Mouse (Mus musculus) intestine, postnatal 0 days (tissue): ENCODE data around the gene Trak1. TPM values are rescaled to one million over a fixed set of nuclear protein-coding genes. Genes with fewer than 3 reads are reported as not detected.

Source experiments
- ATAC-seq: fragments of 200-750 bp; cut with Nextera tagmentation; 2 replicates; pipeline ENCODE4 v1.8.0; 2017; ENCODE audit warnings: mild to moderate bottlenecking, moderate TSS enrichment, moderate library complexity
- H3K27ac ChIP-seq: fragments of 300-500 bp; sonication (generic); 2 replicates; pipeline ENCODE4 v1.5.1; 2014; ENCODE audit warnings: mild to moderate bottlenecking, low read depth, low read length, moderate library complexity
- H3K27me3 ChIP-seq: fragments of 300-500 bp; sonication (generic); replicated peaks from 2 replicates; pipeline ENCODE4 v1.6.1; 2014; ENCODE audit warnings: low read length, mixed read lengths; ENCODE audit not compliant: control insufficient read depth, insufficient read depth
- H3K36me3 ChIP-seq: fragments of 300-500 bp; sonication (generic); 2 replicates; pipeline ENCODE4 v1.6.1; 2014; ENCODE audit warnings: mild to moderate bottlenecking, moderate library complexity; ENCODE audit not compliant: control insufficient read depth, insufficient read depth
- H3K4me1 ChIP-seq: fragments of 300-500 bp; sonication (generic); replicated peaks from 2 replicates; pipeline ENCODE4 v1.6.1; 2014; ENCODE audit warnings: antibody characterized with exemption, low read length, mixed read lengths; ENCODE audit not compliant: control insufficient read depth, insufficient read depth
- H3K4me2 ChIP-seq: fragments of 300-500 bp; sonication (generic); replicated peaks from 2 replicates; pipeline ENCODE4 v1.6.1; 2014; ENCODE audit warnings: low read depth, mild to moderate bottlenecking, moderate library complexity
- H3K4me3 ChIP-seq: fragments of 300-500 bp; sonication (generic); 2 replicates; pipeline ENCODE4 v1.5.1; 2014; ENCODE audit warnings: low read depth, low read length
- H3K9ac ChIP-seq: fragments of 300-500 bp; sonication (generic); 2 replicates; pipeline ENCODE4 v1.6.1; 2014; ENCODE audit warnings: mild to moderate bottlenecking, low read depth, low read length
- H3K9me3 ChIP-seq: fragments of 300-500 bp; sonication (generic); 2 replicates; pipeline ENCODE4 v1.6.1; 2016; ENCODE audit warnings: mixed run types; ENCODE audit not compliant: control insufficient read depth
- CTCF ChIP-seq: sonication (generic); IDR thresholded peaks from 2 replicates; pipeline ENCODE4 v1.5.1; 2016; ENCODE audit warnings: low read depth, mild to moderate bottlenecking, control low read depth, antibody characterized with exemption, moderate library complexity
- WGBS: fragments of 180-500 bp; shearing (Covaris S2); extraction: QIAGEN DNeasy Blood & Tissue Kit; methylation state at CpG from one replicate; pipeline ENCODE4 v1.1.7; 2014; 5-methylcytosine and 5-hydroxymethylcytosine counted together
- polyA plus RNA-seq: library from polyadenylated mRNA; unstranded; fragments of >200 nt; fragmentation: Nextera tagmentation; extraction: Ambion mirVana; gene quantifications from 2 replicates; pipeline ENCODE4 v1.2.1, GENCODE M21; 2015

The Trak1 gene
- polyA plus RNA-seq, 1 experiment from 2014 or later: 16.3 TPM

GRCm38 (mm10) chr9:121305456-121305855 is 8.2 kb downstream of the Trak1 start:
- no peaks in the 10 kb centered on the region for H3K9me3 ChIP-seq
- 89% methylated on average over 4 of the region's 4 CpGs for WGBS
- no peaks in the 10 kb centered on the region for H3K27me3 ChIP-seq
- TF ChIP-seq CTCF: no peak
- no peak overlapping the region for H3K4me3 ChIP-seq
- ATAC-seq: no peak
- H3K4me1 ChIP-seq: peaks cover 13% of the 10 kb centered on the region
- H3K27ac ChIP-seq: no peak overlapping the region
- H3K9ac ChIP-seq: no peak overlapping the region
- H3K36me3 ChIP-seq: peaks cover 6% of the 10 kb centered on the region; the same call in 1 of the 2 replicates
- H3K4me2 ChIP-seq: no peak overlapping the region

DNA sequence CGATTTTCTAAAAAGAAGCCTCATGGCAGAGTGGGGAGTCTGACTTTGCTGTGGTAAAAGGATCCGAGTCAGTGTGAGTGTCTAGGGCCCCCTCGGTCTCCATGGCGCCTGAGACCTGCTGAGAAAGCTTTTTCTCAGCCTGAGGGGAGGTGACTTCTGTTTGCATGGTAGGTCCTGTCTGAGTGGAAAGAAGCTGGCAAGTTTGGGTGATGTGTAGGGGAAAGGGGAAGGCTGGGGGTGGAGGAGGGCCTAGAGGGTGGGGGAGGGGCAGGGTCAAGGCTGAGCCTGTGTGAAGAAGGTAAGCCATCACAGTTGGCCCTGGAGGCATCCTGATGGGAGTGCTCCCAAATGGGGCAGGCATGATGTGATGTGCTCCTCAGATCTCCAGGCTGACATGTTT is 12.0 kb downstream of the Trak1 start:
- 68% methylated on average over 4 of the region's 4 CpGs for WGBS
- H3K9me3 ChIP-seq: no peaks in the 10 kb centered on the region

GRCm38 (mm10) chr9:121310501-121310900 is 13.2 kb downstream of the Trak1 start:
- WGBS: 64% methylated on average over 7 of the region's 7 CpGs
- no peak for TF ChIP-seq CTCF
- no peak overlapping the region for H3K4me2 ChIP-seq
- H3K4me3 ChIP-seq: no peak overlapping the region
- no peaks in the 10 kb centered on the region for H3K27me3 ChIP-seq
- H3K36me3 ChIP-seq: peaks cover 6% of the 10 kb centered on the region; the same call in 1 of the 2 replicates
- no peaks in the 10 kb centered on the region for H3K9me3 ChIP-seq
- no peak for ATAC-seq
- H3K27ac ChIP-seq: no peak overlapping the region
- peaks cover 12% of the 10 kb centered on the region; the same call in 1 of the 2 replicates for H3K4me1 ChIP-seq
- H3K9ac ChIP-seq: no peak overlapping the region

More for the DNA sequence above, 12.0 kb downstream of the Trak1 start:
- H3K27me3 ChIP-seq: no peaks in the 10 kb centered on the region
- no peak overlapping the region for H3K27ac ChIP-seq
- ATAC-seq: no peak
- peaks cover 10% of the 10 kb centered on the region; the same call in 1 of the 2 replicates for H3K4me1 ChIP-seq
- peaks cover 6% of the 10 kb centered on the region; the same call in 1 of the 2 replicates for H3K36me3 ChIP-seq
- H3K4me2 ChIP-seq: no peak overlapping the region
- H3K4me3 ChIP-seq: no peak overlapping the region
- no peak for TF ChIP-seq CTCF
- no peak overlapping the region for H3K9ac ChIP-seq

GRCm38 (mm10) chr9:121311846-121312236 is 14.5 kb downstream of the Trak1 start:
- 35% methylated on average over 6 of the region's 6 CpGs for whole genome bisulfite sequencing
- Histone ChIP-seq H3K36me3 (peaks cover 4% of the 10 kb centered on the region; the same call in 1 of the 2 replicates), H3K4me2 (no peak overlapping the region), H3K4me3 (no peak overlapping the region), H3K27me3 (no peaks in the 10 kb centered on the region), H3K9me3 (no peaks in the 10 kb centered on the region), H3K4me1 (peaks cover 14% of the 10 kb centered on the region; the same call in 1 of the 2 replicates), H3K27ac (peak overlapping the region; percentile 60), H3K9ac (no peak overlapping the region)
- no peak for ATAC-seq
- TF ChIP-seq CTCF: no peak

GRCm38 (mm10) chr9:121312237-121312891 is 15.1 kb downstream of the Trak1 start:
- Histone ChIP-seq H3K36me3 (no peaks in the 10 kb centered on the region; the same call in 1 of the 2 replicates), H3K4me1 (peaks cover 18% of the 10 kb centered on the region; the same call in 1 of the 2 replicates), H3K9me3 (no peaks in the 10 kb centered on the region), H3K27me3 (no peaks in the 10 kb centered on the region), H3K9ac (no peak overlapping the region), H3K4me3 (no peak overlapping the region), H3K27ac (peak overlapping the region; percentile 60), H3K4me2 (no peak overlapping the region)
- no peak for ATAC-seq
- TF ChIP-seq CTCF: no peak
- WGBS: 37% methylated on average over 10 of the region's 10 CpGs

DNA sequence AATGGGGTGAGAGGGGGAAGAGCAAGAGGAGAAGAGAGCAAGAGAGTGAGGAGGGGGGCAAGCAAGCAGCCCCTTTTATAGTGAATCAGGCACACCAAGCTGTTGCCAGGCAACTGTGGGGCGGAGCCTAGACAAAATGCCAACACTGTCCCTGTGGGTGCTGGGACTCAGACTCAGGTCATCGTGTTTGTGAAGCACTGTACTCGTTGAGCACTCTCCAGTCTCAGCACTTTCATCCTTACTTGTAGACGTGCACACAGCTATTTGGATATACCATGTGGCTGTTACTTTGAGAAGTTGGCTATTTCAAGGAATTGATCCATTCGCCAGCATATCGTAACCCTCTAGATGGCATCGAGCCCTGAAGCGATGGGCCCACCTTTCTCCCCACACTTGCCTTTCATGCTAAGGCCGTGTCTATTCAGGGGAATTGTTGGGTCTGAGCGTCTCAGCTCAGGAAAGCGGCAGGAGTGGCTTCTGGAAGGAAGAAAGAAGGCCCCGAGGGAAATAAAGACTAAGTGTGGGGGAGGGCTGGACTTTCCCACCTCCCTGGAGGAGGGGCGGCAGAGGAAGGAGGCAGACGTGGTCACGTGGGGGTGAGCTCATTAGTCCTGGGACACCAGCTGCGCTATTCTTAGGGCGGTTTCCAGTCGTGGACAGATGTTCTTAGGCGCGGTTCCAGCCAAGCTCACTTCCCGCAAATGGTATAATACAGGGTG is 16.5 kb downstream of the Trak1 start:
- TF ChIP-seq CTCF: no peak
- Histone ChIP-seq H3K4me3 (peak overlapping the region; percentile 29), H3K27me3 (no peaks in the 10 kb centered on the region), H3K9me3 (no peaks in the 10 kb centered on the region), H3K4me2 (peak overlapping the region; percentile 68), H3K4me1 (peaks cover 26% of the 10 kb centered on the region; the same call in 1 of the 2 replicates), H3K27ac (peak overlapping the region; percentile 95), H3K9ac (peak overlapping the region; percentile 53; the same call in 1 of the 2 replicates), H3K36me3 (0 out of 2 replicates have a peak, but pooled peaks cover 4% of the 10 kb centered on the region)
- peak; percentile 74 for ATAC-seq
- 3% methylated on average over 21 of the region's 21 CpGs for WGBS
